Mouse (Mus musculus): Measurements from ENCODE around the gene Hipk2. TPM values are rescaled to one million over a fixed set of nuclear protein-coding genes. Genes with fewer than 3 reads are reported as not detected.
A peak's percentile ranks its signal among the peaks of the same experiment; 100 is the strongest.

Gene Hipk2
- polyA plus RNA-seq, 1 experiment from 2014 or later = 12.7 TPM

DNA sequence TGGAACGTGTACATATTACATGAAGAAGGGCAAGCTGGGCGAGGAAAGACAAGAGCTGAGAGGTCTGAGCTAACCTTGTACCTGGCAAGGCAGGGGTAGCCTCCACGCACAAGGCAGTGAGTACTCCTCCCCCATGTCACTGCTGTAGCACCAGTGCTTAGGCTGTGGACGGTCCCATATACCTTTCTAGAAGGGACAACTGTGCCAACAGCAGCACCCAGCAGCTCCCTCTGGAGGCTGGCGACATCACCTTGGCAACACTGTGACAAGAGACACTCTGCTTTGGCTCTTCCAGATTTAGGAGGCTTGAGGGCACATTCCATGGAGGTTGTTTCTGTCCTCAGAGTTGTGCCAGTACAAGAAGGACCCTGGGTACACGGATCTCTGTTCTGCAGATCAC is 123.5 kb downstream of the Hipk2 start:
- WGBS = 81% methylated on average over 6 of the region's 6 CpGs
- ATAC-seq (replicated peaks; ENCODE audit: insufficient number of reproducible peaks, low FRiP score, low TSS enrichment, low read depth) = no peak
- no peak overlapping the region for H3K4me3 ChIP-seq (ENCODE audit: low read depth, low read length)

DNA sequence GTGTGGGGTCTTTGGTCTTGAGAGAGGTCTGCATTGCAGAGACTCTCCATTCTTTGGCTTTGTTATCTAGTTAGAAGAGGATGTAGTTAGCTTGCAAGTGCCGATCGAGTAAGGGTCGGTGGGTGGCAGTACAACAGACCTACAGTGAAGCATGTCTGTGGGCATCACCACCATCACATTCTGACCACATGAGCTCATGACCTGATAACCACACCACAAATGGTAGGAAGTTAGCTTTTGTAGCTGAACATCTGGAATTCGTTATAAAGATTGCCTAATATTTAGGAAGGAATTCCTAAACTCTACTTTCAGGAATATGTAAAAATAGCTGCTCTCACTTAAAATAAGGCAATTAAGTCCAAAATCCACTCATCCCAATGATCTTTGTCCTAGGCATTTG is 127.9 kb downstream of the Hipk2 start:
- H3K4me1 ChIP-seq (ENCODE audit: control insufficient read depth, insufficient read depth, low read length) = no peaks in the 10 kb centered on the region
- ATAC-seq (replicated peaks; ENCODE audit: insufficient number of reproducible peaks, low FRiP score, low TSS enrichment, low read depth) (no peak), DNase-seq (ENCODE audit: low spot score) (peak; percentile 47)
- 72% methylated on average over 4 of the region's 4 CpGs for WGBS
- H3K9me3 ChIP-seq (replicated peaks; ENCODE audit: control insufficient read depth, low read length) = no peaks in the 10 kb centered on the region
- H3K4me2 ChIP-seq (ENCODE audit: low read depth, low read length) = no peak overlapping the region
- no peak overlapping the region for H3K9ac ChIP-seq (replicated peaks; ENCODE audit: low read length)
- H3K4me3 ChIP-seq (ENCODE audit: low read depth, low read length) = no peak overlapping the region
- H3K36me3 ChIP-seq (replicated peaks; ENCODE audit: control insufficient read depth, insufficient read depth, low read depth, low read length) = peaks cover 2% of the 10 kb centered on the region
- no peaks in the 10 kb centered on the region for H3K27me3 ChIP-seq (ENCODE audit: control insufficient read depth, insufficient read depth, low read length)
- no peak overlapping the region for H3K27ac ChIP-seq (replicated peaks; ENCODE audit: low read depth, low read length)

More for the DNA sequence above, 123.5 kb downstream of the Hipk2 start:
- Histone ChIP-seq H3K9ac (replicated peaks; ENCODE audit: low read length) (no peak overlapping the region), H3K4me2 (ENCODE audit: low read depth, low read length) (no peak overlapping the region), H3K27me3 (ENCODE audit: control insufficient read depth, insufficient read depth, low read length) (no peaks in the 10 kb centered on the region), H3K4me1 (ENCODE audit: control insufficient read depth, insufficient read depth, low read length) (no peaks in the 10 kb centered on the region), H3K27ac (replicated peaks; ENCODE audit: low read depth, low read length) (no peak overlapping the region), H3K36me3 (replicated peaks; ENCODE audit: control insufficient read depth, insufficient read depth, low read depth, low read length) (no peaks in the 10 kb centered on the region), H3K9me3 (replicated peaks; ENCODE audit: control insufficient read depth, low read length) (no peaks in the 10 kb centered on the region)
- no peak for DNase-seq (ENCODE audit: low spot score)

DNA sequence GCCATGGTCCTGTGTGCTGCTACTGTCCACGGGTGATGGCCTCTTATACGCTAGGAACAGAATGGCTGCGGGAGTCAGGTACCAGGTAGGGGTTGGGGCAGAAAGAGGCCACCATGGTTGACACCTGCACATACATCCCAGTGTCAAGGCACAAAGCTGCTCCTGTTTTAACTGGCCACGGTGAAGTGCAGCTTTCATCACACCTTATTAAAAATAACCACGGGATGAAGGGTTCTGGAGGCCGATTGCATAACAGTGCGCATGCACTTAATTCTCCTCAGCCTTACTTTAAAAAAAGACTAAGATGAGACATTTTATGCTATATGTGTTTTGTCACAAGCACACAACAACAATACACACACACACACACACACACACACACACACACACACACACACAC is 132.6 kb downstream of the Hipk2 start:
- 97% methylated on average over 7 of the region's 7 CpGs for WGBS
- peaks cover 14% of the 10 kb centered on the region for H3K36me3 ChIP-seq (replicated peaks; ENCODE audit: control insufficient read depth, insufficient read depth, low read depth, low read length)
- no peak overlapping the region for H3K4me3 ChIP-seq (ENCODE audit: low read depth, low read length)
- no peaks in the 10 kb centered on the region for H3K4me1 ChIP-seq (ENCODE audit: control insufficient read depth, insufficient read depth, low read length)
- DNase-seq (ENCODE audit: low spot score) = no peak
- H3K27me3 ChIP-seq (ENCODE audit: control insufficient read depth, insufficient read depth, low read length) = no peaks in the 10 kb centered on the region
- no peak for ATAC-seq (replicated peaks; ENCODE audit: insufficient number of reproducible peaks, low FRiP score, low TSS enrichment, low read depth)
- no peak overlapping the region for H3K9ac ChIP-seq (replicated peaks; ENCODE audit: low read length)
- no peak overlapping the region for H3K27ac ChIP-seq (replicated peaks; ENCODE audit: low read depth, low read length)
- no peaks in the 10 kb centered on the region for H3K9me3 ChIP-seq (replicated peaks; ENCODE audit: control insufficient read depth, low read length)
- H3K4me2 ChIP-seq (ENCODE audit: low read depth, low read length) = no peak overlapping the region

DNA sequence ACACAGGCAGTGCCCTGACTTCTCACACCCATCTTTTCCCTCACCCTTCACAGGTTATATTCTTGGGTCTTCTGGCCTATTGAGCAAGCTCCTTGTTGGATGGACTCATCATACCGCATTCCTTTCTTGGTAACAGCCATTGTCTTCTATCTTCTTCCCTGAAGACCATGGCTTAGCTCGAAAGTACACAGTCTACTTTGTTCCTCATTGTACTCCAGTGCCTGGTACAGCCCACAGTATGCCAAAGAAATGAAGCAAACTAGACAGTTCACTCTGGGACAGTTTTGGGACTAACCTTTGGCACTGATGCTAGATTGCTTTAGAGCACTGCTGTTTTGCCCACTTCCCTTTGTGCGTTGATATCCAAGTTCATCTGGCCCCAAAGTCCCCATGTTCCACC is 133.5 kb downstream of the Hipk2 start:
- ATAC-seq (replicated peaks; ENCODE audit: insufficient number of reproducible peaks, low FRiP score, low TSS enrichment, low read depth) = no peak
- H3K36me3 ChIP-seq (replicated peaks; ENCODE audit: control insufficient read depth, insufficient read depth, low read depth, low read length) = peaks cover 14% of the 10 kb centered on the region
- H3K4me2 ChIP-seq (ENCODE audit: low read depth, low read length) = no peak overlapping the region
- no peaks in the 10 kb centered on the region for H3K27me3 ChIP-seq (ENCODE audit: control insufficient read depth, insufficient read depth, low read length)
- DNase-seq (ENCODE audit: low spot score) = no peak
- WGBS = 91% methylated on average over 3 of the region's 3 CpGs
- H3K9me3 ChIP-seq (replicated peaks; ENCODE audit: control insufficient read depth, low read length) = no peaks in the 10 kb centered on the region
- no peak overlapping the region for H3K9ac ChIP-seq (replicated peaks; ENCODE audit: low read length)
- no peak overlapping the region for H3K4me3 ChIP-seq (ENCODE audit: low read depth, low read length)
- no peak overlapping the region for H3K27ac ChIP-seq (replicated peaks; ENCODE audit: low read depth, low read length)
- no peaks in the 10 kb centered on the region for H3K4me1 ChIP-seq (ENCODE audit: control insufficient read depth, insufficient read depth, low read length)

DNA sequence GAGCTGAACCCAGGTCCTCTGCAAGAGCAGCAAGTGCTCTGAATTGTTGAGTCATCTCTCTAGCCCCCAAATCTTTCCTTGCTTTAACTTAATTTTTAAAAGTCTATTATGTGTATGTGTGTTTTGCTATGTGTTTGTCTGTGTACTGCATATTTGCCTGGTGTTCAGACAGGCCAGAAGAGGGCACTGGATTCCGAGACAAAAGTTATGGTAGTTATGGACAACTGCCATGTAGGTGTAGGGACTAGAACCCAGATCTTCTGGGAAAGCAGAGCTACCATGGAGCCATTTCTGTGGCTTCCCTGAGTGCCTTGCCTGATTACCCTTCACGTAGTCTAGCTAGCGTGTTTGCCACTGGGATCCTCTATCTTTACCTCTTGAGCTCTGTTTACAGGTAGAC is 134.9 kb downstream of the Hipk2 start:
- Histone ChIP-seq H3K4me2 (ENCODE audit: low read depth, low read length) (no peak overlapping the region), H3K36me3 (replicated peaks; ENCODE audit: control insufficient read depth, insufficient read depth, low read depth, low read length) (peaks cover 14% of the 10 kb centered on the region), H3K9me3 (replicated peaks; ENCODE audit: control insufficient read depth, low read length) (no peaks in the 10 kb centered on the region), H3K27ac (replicated peaks; ENCODE audit: low read depth, low read length) (no peak overlapping the region), H3K4me3 (ENCODE audit: low read depth, low read length) (no peak overlapping the region), H3K4me1 (ENCODE audit: control insufficient read depth, insufficient read depth, low read length) (no peaks in the 10 kb centered on the region), H3K9ac (replicated peaks; ENCODE audit: low read length) (no peak overlapping the region), H3K27me3 (ENCODE audit: control insufficient read depth, insufficient read depth, low read length) (no peaks in the 10 kb centered on the region)
- ATAC-seq (replicated peaks; ENCODE audit: insufficient number of reproducible peaks, low FRiP score, low TSS enrichment, low read depth) = no peak
- DNase-seq (ENCODE audit: low spot score) = no peak
- 90% methylated on average over 3 of the region's 3 CpGs for WGBS

DNA sequence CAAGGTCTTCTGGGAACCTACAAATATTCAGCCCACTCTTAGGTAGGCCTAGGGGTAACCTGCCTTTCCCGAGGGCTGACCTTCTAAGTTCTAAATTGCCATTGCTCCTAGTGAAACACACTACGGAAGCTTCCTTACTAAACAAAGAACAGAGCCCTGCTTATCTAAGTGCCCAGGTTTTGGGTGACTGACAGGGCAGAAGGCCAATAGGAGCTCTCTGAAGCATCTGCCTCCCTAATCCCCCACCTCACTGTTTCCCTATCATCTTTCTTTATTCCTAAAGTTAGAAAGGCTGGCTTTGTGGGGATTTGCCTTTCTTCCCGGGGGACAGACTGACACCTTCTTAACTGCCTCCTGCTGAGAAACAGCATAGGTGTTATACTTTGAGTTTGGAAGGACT is 136.7 kb downstream of the Hipk2 start:
- Histone ChIP-seq H3K27me3 (ENCODE audit: control insufficient read depth, insufficient read depth, low read length) (no peaks in the 10 kb centered on the region), H3K27ac (replicated peaks; ENCODE audit: low read depth, low read length) (no peak overlapping the region), H3K4me2 (ENCODE audit: low read depth, low read length) (no peak overlapping the region), H3K36me3 (replicated peaks; ENCODE audit: control insufficient read depth, insufficient read depth, low read depth, low read length) (peaks cover 16% of the 10 kb centered on the region), H3K9ac (replicated peaks; ENCODE audit: low read length) (no peak overlapping the region), H3K9me3 (replicated peaks; ENCODE audit: control insufficient read depth, low read length) (no peaks in the 10 kb centered on the region), H3K4me3 (ENCODE audit: low read depth, low read length) (no peak overlapping the region), H3K4me1 (ENCODE audit: control insufficient read depth, insufficient read depth, low read length) (no peaks in the 10 kb centered on the region)
- ATAC-seq (replicated peaks; ENCODE audit: insufficient number of reproducible peaks, low FRiP score, low TSS enrichment, low read depth) (no peak), DNase-seq (ENCODE audit: low spot score) (no peak)
- WGBS = 55% methylated on average over 3 of the region's 3 CpGs

DNA sequence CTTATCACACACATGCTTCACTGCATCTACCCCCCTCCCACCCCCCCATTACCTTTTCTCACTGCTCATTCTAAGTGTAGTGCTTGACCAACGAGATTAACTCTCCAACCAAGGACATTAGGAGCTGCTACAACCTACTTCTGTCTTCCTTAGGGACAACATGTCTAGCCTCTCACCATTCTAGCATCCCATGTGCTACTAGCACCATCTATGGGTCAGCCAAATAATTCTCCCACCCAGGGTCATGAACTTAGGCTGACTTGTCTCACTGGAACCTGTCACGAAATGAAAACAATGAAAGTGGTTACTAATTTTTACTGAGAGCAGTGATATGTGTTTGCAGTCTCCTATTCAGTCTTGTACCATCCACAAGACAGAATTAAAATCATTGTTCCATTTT is 138.2 kb downstream of the Hipk2 start:
- Histone ChIP-seq H3K4me1 (ENCODE audit: control insufficient read depth, insufficient read depth, low read length) (no peaks in the 10 kb centered on the region), H3K27ac (replicated peaks; ENCODE audit: low read depth, low read length) (no peak overlapping the region), H3K4me3 (ENCODE audit: low read depth, low read length) (no peak overlapping the region), H3K4me2 (ENCODE audit: low read depth, low read length) (no peak overlapping the region), H3K9me3 (replicated peaks; ENCODE audit: control insufficient read depth, low read length) (no peaks in the 10 kb centered on the region), H3K27me3 (ENCODE audit: control insufficient read depth, insufficient read depth, low read length) (no peaks in the 10 kb centered on the region), H3K36me3 (replicated peaks; ENCODE audit: control insufficient read depth, insufficient read depth, low read depth, low read length) (peaks cover 12% of the 10 kb centered on the region), H3K9ac (replicated peaks; ENCODE audit: low read length) (no peak overlapping the region)
- DNase-seq (ENCODE audit: low spot score) (no peak), ATAC-seq (replicated peaks; ENCODE audit: insufficient number of reproducible peaks, low FRiP score, low TSS enrichment, low read depth) (no peak)
- WGBS = 75% methylated on average over 2 of the region's 2 CpGs

DNA sequence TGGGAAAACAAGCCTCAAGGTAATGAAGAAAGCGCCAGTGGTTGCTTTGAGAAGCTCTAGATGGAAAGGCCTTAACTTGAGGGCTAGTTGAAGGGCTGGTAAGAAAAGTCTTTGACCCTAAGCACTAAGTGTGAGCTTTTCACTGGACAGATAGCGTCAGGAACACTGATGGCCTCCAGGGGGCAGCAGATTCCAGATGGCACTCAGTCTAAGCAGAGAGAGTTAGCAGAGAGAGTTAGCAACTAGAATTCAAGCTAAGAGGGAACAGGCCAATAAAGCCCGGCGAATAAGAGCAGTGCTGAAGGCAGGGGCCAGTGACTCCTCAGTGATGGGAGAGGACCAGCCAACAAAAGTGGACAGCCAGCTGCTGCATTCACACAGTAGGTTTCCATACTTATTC is 139.7 kb downstream of the Hipk2 start:
- H3K9me3 ChIP-seq (replicated peaks; ENCODE audit: control insufficient read depth, low read length) = no peaks in the 10 kb centered on the region
- no peak overlapping the region for H3K4me3 ChIP-seq (ENCODE audit: low read depth, low read length)
- no peak overlapping the region for H3K4me2 ChIP-seq (ENCODE audit: low read depth, low read length)
- H3K36me3 ChIP-seq (replicated peaks; ENCODE audit: control insufficient read depth, insufficient read depth, low read depth, low read length) = peaks cover 3% of the 10 kb centered on the region; the same call in 1 of the 2 replicates
- H3K27ac ChIP-seq (replicated peaks; ENCODE audit: low read depth, low read length) = no peak overlapping the region
- H3K9ac ChIP-seq (replicated peaks; ENCODE audit: low read length) = no peak overlapping the region
- no peaks in the 10 kb centered on the region for H3K4me1 ChIP-seq (ENCODE audit: control insufficient read depth, insufficient read depth, low read length)
- DNase-seq (ENCODE audit: low spot score) (peak; percentile 82), ATAC-seq (replicated peaks; ENCODE audit: insufficient number of reproducible peaks, low FRiP score, low TSS enrichment, low read depth) (peak; percentile 65; the same call in 1 of the 2 replicates)
- 34% methylated on average over 4 of the region's 4 CpGs for WGBS
- H3K27me3 ChIP-seq (ENCODE audit: control insufficient read depth, insufficient read depth, low read length) = no peaks in the 10 kb centered on the region

All from embryonic facial prominence, embryonic 11.5 days (tissue).